Mouse (Mus musculus) embryonic facial prominence, embryonic 13.5 days (tissue): ENCODE data around the gene Gng8. TPM values are rescaled to one million over a fixed set of nuclear protein-coding genes. Genes with fewer than 3 reads are reported as not detected.
A peak's percentile ranks its signal among the peaks of the same experiment; 100 is the strongest.

Experiments
- ATAC-seq: fragments of 200-750 bp; cut with Nextera tagmentation; 2 replicates; pipeline ENCODE4 v1.8.0; 2017; ENCODE audit warnings: low read depth; ENCODE audit not compliant: insufficient number of reproducible peaks, insufficient read depth, low FRiP score, low TSS enrichment
- H3K27ac ChIP-seq: fragments of 300-500 bp; sonication (generic); 2 replicates; pipeline ENCODE4 v1.5.1; 2015; ENCODE audit warnings: moderate library complexity, mild to moderate bottlenecking, inconsistent platforms
- H3K27me3 ChIP-seq: fragments of 300-500 bp; sonication (generic); 2 replicates; pipeline ENCODE4 v1.6.1; 2015; ENCODE audit warnings: mild to moderate bottlenecking, inconsistent platforms
- H3K36me3 ChIP-seq: fragments of 300-500 bp; sonication (generic); 2 replicates; pipeline ENCODE4 v1.6.1; 2015; ENCODE audit warnings: mild to moderate bottlenecking, inconsistent platforms
- H3K4me1 ChIP-seq: fragments of 300-500 bp; sonication (generic); 2 replicates; pipeline ENCODE4 v1.6.1; 2015; ENCODE audit warnings: inconsistent platforms
- H3K4me2 ChIP-seq: fragments of 300-500 bp; sonication (generic); 2 replicates; pipeline ENCODE4 v1.6.1; 2015; ENCODE audit warnings: moderate library complexity, mild to moderate bottlenecking, inconsistent platforms
- H3K4me3 ChIP-seq: fragments of 300-500 bp; sonication (generic); 2 replicates; pipeline ENCODE4 v1.5.1; 2015; ENCODE audit warnings: mild to moderate bottlenecking, inconsistent platforms
- H3K9ac ChIP-seq: fragments of 300-500 bp; sonication (generic); 2 replicates; pipeline ENCODE4 v1.6.1; 2015; ENCODE audit warnings: mild to moderate bottlenecking, inconsistent platforms
- H3K9me3 ChIP-seq: fragments of 300-500 bp; sonication (generic); 2 replicates; pipeline ENCODE4 v1.6.1; 2016; ENCODE audit warnings: inconsistent platforms
- WGBS: fragments of 180-500 bp; shearing (Covaris S2); methylation state at CpG from one replicate; pipeline ENCODE4 v1.1.7; 2015; ENCODE audit warnings: mixed read lengths; 5-methylcytosine and 5-hydroxymethylcytosine counted together
- polyA plus RNA-seq: library from polyadenylated mRNA; unstranded; fragments of >200 nt; fragmentation: Nextera tagmentation; extraction: Ambion mirVana; gene quantifications from 2 replicates; pipeline ENCODE4 v1.2.1, GENCODE M21; 2015

The Gng8 gene
- polyA plus RNA-seq, 1 experiment from 2014 or later, result 19.9 TPM

- H3K9me3 ChIP-seq, result no peaks in the 10 kb centered on the region
- H3K4me2 ChIP-seq, result no peak overlapping the region
- no peak overlapping the region for H3K27ac ChIP-seq
- no peak overlapping the region for H3K9ac ChIP-seq
- no peak for ATAC-seq
- H3K36me3 ChIP-seq, result peaks cover 85% of the 10 kb centered on the region
- H3K4me3 ChIP-seq, result no peak overlapping the region
- no peaks in the 10 kb centered on the region for H3K4me1 ChIP-seq
- 22% methylated on average over 17 of the region's 17 CpGs for WGBS
- no peaks in the 10 kb centered on the region for H3K27me3 ChIP-seq
Observed at GRCm38 (mm10) chr7:16858336-16858735, 33.2 kb upstream of the Gng8 start.

- Histone ChIP-seq H3K4me2 (no peak overlapping the region), H3K9ac (no peak overlapping the region), H3K4me1 (no peaks in the 10 kb centered on the region), H3K4me3 (no peak overlapping the region), H3K36me3 (peaks cover 85% of the 10 kb centered on the region), H3K9me3 (0 out of 2 replicates have a peak, but pooled peaks cover 4% of the 10 kb centered on the region), H3K27me3 (no peaks in the 10 kb centered on the region), H3K27ac (no peak overlapping the region)
- no peak for ATAC-seq
- WGBS, result 34% methylated on average over 5 of the region's 5 CpGs
Observed at GRCm38 (mm10) chr7:16859902-16860651, 31.5 kb upstream of the Gng8 start.

GRCm38 (mm10) chr7:16867488-16867887 is 24.1 kb upstream of the Gng8 start:
- Histone ChIP-seq H3K36me3 (peaks cover 81% of the 10 kb centered on the region), H3K27ac (no peak overlapping the region), H3K4me1 (peaks cover 4% of the 10 kb centered on the region; the same call in 1 of the 2 replicates), H3K27me3 (no peaks in the 10 kb centered on the region), H3K9ac (no peak overlapping the region), H3K4me3 (no peak overlapping the region), H3K4me2 (no peak overlapping the region), H3K9me3 (0 out of 2 replicates have a peak, but pooled peaks cover 4% of the 10 kb centered on the region)
- 84% methylated on average over 3 of the region's 3 CpGs for WGBS
- no peak for ATAC-seq

GRCm38 (mm10) chr7:16869497-16869896 is 22.1 kb upstream of the Gng8 start:
- Histone ChIP-seq H3K4me2 (peak overlapping the region; percentile 56), H3K36me3 (peaks cover 62% of the 10 kb centered on the region), H3K9me3 (no peaks in the 10 kb centered on the region), H3K27ac (peak overlapping the region; percentile 69), H3K4me3 (peak overlapping the region; percentile 23), H3K4me1 (peaks cover 5% of the 10 kb centered on the region), H3K27me3 (no peaks in the 10 kb centered on the region), H3K9ac (peak overlapping the region; percentile 55; the same call in 1 of the 2 replicates)
- WGBS, result 14% methylated on average over 16 of the region's 16 CpGs
- ATAC-seq, result peak; percentile 93

- no peak for ATAC-seq
- Histone ChIP-seq H3K27me3 (no peaks in the 10 kb centered on the region), H3K27ac (no peak overlapping the region), H3K4me2 (no peak overlapping the region), H3K9me3 (no peaks in the 10 kb centered on the region), H3K36me3 (peaks cover 42% of the 10 kb centered on the region), H3K4me3 (no peak overlapping the region), H3K9ac (no peak overlapping the region), H3K4me1 (peaks cover 7% of the 10 kb centered on the region)
- WGBS, result 77% methylated on average over 10 of the region's 10 CpGs
Observed at GRCm38 (mm10) chr7:16871600-16871999, 20.0 kb upstream of the Gng8 start.

GRCm38 (mm10) chr7:16872478-16872877 is 19.1 kb upstream of the Gng8 start:
- no peak for ATAC-seq
- no peak overlapping the region for H3K4me2 ChIP-seq
- WGBS, result 95% methylated on average over 9 of the region's 9 CpGs
- no peaks in the 10 kb centered on the region for H3K9me3 ChIP-seq
- no peak overlapping the region for H3K4me3 ChIP-seq
- peaks cover 35% of the 10 kb centered on the region for H3K36me3 ChIP-seq
- peaks cover 14% of the 10 kb centered on the region for H3K4me1 ChIP-seq
- H3K9ac ChIP-seq, result no peak overlapping the region
- H3K27me3 ChIP-seq, result no peaks in the 10 kb centered on the region
- H3K27ac ChIP-seq, result no peak overlapping the region

GRCm38 (mm10) chr7:16873392-16873791 is 18.2 kb upstream of the Gng8 start:
- H3K4me2 ChIP-seq, result 0 out of 2 replicates have a peak overlapping the region, but pooled peaks have one; percentile 51
- no peak overlapping the region for H3K4me3 ChIP-seq
- WGBS, result 91% methylated on average over 4 of the region's 4 CpGs
- no peaks in the 10 kb centered on the region for H3K27me3 ChIP-seq
- H3K4me1 ChIP-seq, result peaks cover 14% of the 10 kb centered on the region
- no peak overlapping the region for H3K9ac ChIP-seq
- H3K9me3 ChIP-seq, result no peaks in the 10 kb centered on the region
- H3K36me3 ChIP-seq, result peaks cover 34% of the 10 kb centered on the region
- no peak for ATAC-seq
- H3K27ac ChIP-seq, result no peak overlapping the region

- Histone ChIP-seq H3K27me3 (no peaks in the 10 kb centered on the region), H3K4me2 (peak overlapping the region; percentile 51), H3K27ac (peak overlapping the region; percentile 94), H3K4me1 (peaks cover 14% of the 10 kb centered on the region), H3K9ac (peak overlapping the region; percentile 60; the same call in 1 of the 2 replicates), H3K9me3 (no peaks in the 10 kb centered on the region), H3K36me3 (peaks cover 38% of the 10 kb centered on the region), H3K4me3 (peak overlapping the region; percentile 85)
- 3% methylated on average over 17 of the region's 17 CpGs for WGBS
- ATAC-seq, result no peak
Observed at GRCm38 (mm10) chr7:16874190-16874589, 17.4 kb upstream of the Gng8 start.

- under 1% methylated on average over 33 of the region's 33 CpGs for WGBS
- Histone ChIP-seq H3K4me2 (peak overlapping the region; percentile 80), H3K4me3 (peak overlapping the region; percentile 85), H3K4me1 (peaks cover 17% of the 10 kb centered on the region), H3K27ac (peak overlapping the region; percentile 94), H3K27me3 (no peaks in the 10 kb centered on the region), H3K9me3 (no peaks in the 10 kb centered on the region), H3K9ac (peak overlapping the region; percentile 91), H3K36me3 (peaks cover 35% of the 10 kb centered on the region)
- peak; percentile 94 for ATAC-seq
Observed at GRCm38 (mm10) chr7:16874756-16875309, 16.8 kb upstream of the Gng8 start.

GRCm38 (mm10) chr7:16875310-16875325 is 16.5 kb upstream of the Gng8 start, which contains the start of gene Dact3:
Gene Dact3 (plus strand): TSS chr7:16875317.
- Histone ChIP-seq H3K9me3 (no peaks in the 10 kb centered on the region), H3K4me2 (peak within 1 kb of the TSS; percentile 80), H3K27me3 (no peaks in the 10 kb centered on the region), H3K4me3 (peak within 1 kb of the TSS; percentile 85), H3K36me3 (peaks cover 32% of the 10 kb centered on the region), H3K27ac (peak within 1 kb of the TSS; percentile 94), H3K9ac (peak within 1 kb of the TSS; percentile 91), H3K4me1 (peaks cover 18% of the 10 kb centered on the region)
- 0% methylated on average over 1 of the region's 1 CpGs for WGBS
- no peak for ATAC-seq

GRCm38 (mm10) chr7:16875326-16875725 is 16.3 kb upstream of the Gng8 start:
- ATAC-seq, result no peak
- peaks cover 20% of the 10 kb centered on the region for H3K4me1 ChIP-seq

GRCm38 (mm10) chr7:16876006-16876405 is 15.6 kb upstream of the Gng8 start:
- WGBS, result 4% methylated on average over 11 of the region's 11 CpGs
- peak overlapping the region; percentile 91 for H3K9ac ChIP-seq
- no peak for ATAC-seq

More at GRCm38 (mm10) chr7:16875326-16875725, 16.3 kb upstream of the Gng8 start:
- Histone ChIP-seq H3K27me3 (no peaks in the 10 kb centered on the region), H3K36me3 (peaks cover 30% of the 10 kb centered on the region), H3K9ac (peak overlapping the region; percentile 91), H3K9me3 (no peaks in the 10 kb centered on the region), H3K27ac (peak overlapping the region; percentile 93), H3K4me2 (peak overlapping the region; percentile 80), H3K4me3 (peak overlapping the region; percentile 85)
- WGBS, result under 1% methylated on average over 42 of the region's 42 CpGs

More at GRCm38 (mm10) chr7:16876006-16876405, 15.6 kb upstream of the Gng8 start:
- Histone ChIP-seq H3K36me3 (peaks cover 30% of the 10 kb centered on the region), H3K4me3 (peak overlapping the region; percentile 85), H3K9me3 (no peaks in the 10 kb centered on the region), H3K4me1 (peaks cover 27% of the 10 kb centered on the region), H3K27ac (peak overlapping the region; percentile 93), H3K4me2 (peak overlapping the region; percentile 80), H3K27me3 (no peaks in the 10 kb centered on the region)
